Mouse (Mus musculus) heart, adult 2 months (tissue): Measurements from ENCODE around the gene Taar1. TPM values are rescaled to one million over a fixed set of nuclear protein-coding genes. Genes with fewer than 3 reads are reported as not detected.

ENCODE experiments used
- DNase-seq, 2 experiments: peaks; one replicate each; pipeline ENCODE4 v3.0.0; 2021
- H3K27ac ChIP-seq: fragments of 200-600 bp; 2 replicates; pipeline ENCODE4 v1.8.1; 2022
- H3K27me3 ChIP-seq: fragments of 200-500 bp; 2 replicates; pipeline ENCODE4 v1.6.1; 2012; ENCODE audit warnings: mild to moderate bottlenecking, low read length, inconsistent platforms, mixed read lengths; ENCODE audit not compliant: control insufficient read depth, insufficient read depth
- H3K36me3 ChIP-seq: fragments of 200-500 bp; 2 replicates; pipeline ENCODE4 v1.6.1; 2012; ENCODE audit warnings: low read length, inconsistent platforms; ENCODE audit not compliant: control insufficient read depth, insufficient read depth
- H3K4me1 ChIP-seq: fragments of 200-500 bp; 2 replicates; pipeline ENCODE4 v1.6.1; 2011; ENCODE audit warnings: low read length; ENCODE audit not compliant: control insufficient read depth, insufficient read depth
- H3K4me3 ChIP-seq: fragments of 200-600 bp; 2 replicates; pipeline ENCODE4 v1.8.1; 2022
- H3K79me2 ChIP-seq: fragments of 200-500 bp; replicated peaks from 2 replicates; pipeline ENCODE4 v1.6.1; 2012; ENCODE audit warnings: mild to moderate bottlenecking, inconsistent platforms, low read length, moderate library complexity, mixed read lengths; ENCODE audit not compliant: control insufficient read depth, insufficient read depth
- H3K9ac ChIP-seq: fragments of 200-500 bp; 2 replicates; pipeline ENCODE4 v1.6.1; 2012; ENCODE audit warnings: low read depth, mild to moderate bottlenecking, control low read depth, inconsistent platforms, low read length, mixed read lengths
- CTCF ChIP-seq: fragments of 200-600 bp; IDR thresholded peaks from 2 replicates; pipeline ENCODE4 v1.8.1; 2022; ENCODE audit warnings: antibody characterized with exemption, mild to moderate bottlenecking, moderate library complexity
- EP300 ChIP-seq: fragments of 200-500 bp; IDR thresholded peaks from 2 replicates; pipeline ENCODE4 v1.6.1; 2011; ENCODE audit warnings: low read depth, low read length, control low read depth; ENCODE audit not compliant: insufficient read depth
- POLR2A ChIP-seq: fragments of 200-500 bp; IDR thresholded peaks from 2 replicates; pipeline ENCODE4 v1.6.1; 2011; ENCODE audit warnings: mild to moderate bottlenecking, low read depth, low read length, control low read depth; ENCODE audit not compliant: insufficient read depth
- WGBS: fragments of 180-500 bp; shearing (Covaris S2); methylation state at CpG from one replicate; pipeline ENCODE4 v1.1.7; 2018; 5-methylcytosine and 5-hydroxymethylcytosine counted together
- intact Hi-C: fragments of 180-260 bp; cut with DNase I; formaldehyde crosslinking; loops from one replicate; pipeline ENCODE4 v1.15.1; 2025
- polyA plus RNA-seq: library from polyadenylated mRNA; depleted of rRNA; stranded (reverse); fragments of >200 nt; gene quantifications from 2 replicates; pipeline ENCODE4 v1.2.3, GENCODE M21; 2012
- total RNA-seq, 2 experiments: library from RNA; stranded (reverse); gene quantifications; 2 replicates each; pipeline ENCODE4 v1.2.3; 2021

The Taar1 gene
- total and polyA plus RNA-seq, 3 experiments, result not detected

DNA sequence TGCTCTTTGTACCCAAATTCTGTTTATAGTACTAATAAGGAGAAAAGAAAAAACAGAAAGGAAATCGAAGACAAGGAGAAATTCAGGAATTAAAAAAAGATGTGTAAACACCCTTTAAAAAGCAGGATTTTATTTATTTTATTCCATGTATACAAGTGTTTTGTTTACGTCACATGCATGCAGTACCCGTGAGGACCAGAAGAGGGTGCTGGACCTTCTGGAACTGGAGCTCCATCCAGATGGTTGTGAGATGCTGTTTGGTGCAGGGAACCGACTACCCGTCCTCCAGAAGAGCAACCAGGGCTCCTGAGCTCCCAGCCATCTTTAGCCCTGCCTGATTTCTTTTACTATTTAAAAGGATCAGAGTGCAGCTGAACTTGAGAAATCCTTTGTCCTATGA, 22.3 kb downstream of the Taar1 start:
- intact Hi-C loops, result no loop called here
- Histone ChIP-seq H3K9ac (no peak overlapping the region), H3K4me3 (no peak overlapping the region), H3K4me1 (no peaks in the 10 kb centered on the region), H3K36me3 (no peaks in the 10 kb centered on the region), H3K79me2 (no peaks in the 10 kb centered on the region), H3K27ac (no peak overlapping the region), H3K27me3 (no peaks in the 10 kb centered on the region)
- TF ChIP-seq CTCF (peak; percentile 46), EP300 (no peak)
- DNase-seq, result no peak
- WGBS, result 75% methylated on average over 5 of the region's 5 CpGs

DNA sequence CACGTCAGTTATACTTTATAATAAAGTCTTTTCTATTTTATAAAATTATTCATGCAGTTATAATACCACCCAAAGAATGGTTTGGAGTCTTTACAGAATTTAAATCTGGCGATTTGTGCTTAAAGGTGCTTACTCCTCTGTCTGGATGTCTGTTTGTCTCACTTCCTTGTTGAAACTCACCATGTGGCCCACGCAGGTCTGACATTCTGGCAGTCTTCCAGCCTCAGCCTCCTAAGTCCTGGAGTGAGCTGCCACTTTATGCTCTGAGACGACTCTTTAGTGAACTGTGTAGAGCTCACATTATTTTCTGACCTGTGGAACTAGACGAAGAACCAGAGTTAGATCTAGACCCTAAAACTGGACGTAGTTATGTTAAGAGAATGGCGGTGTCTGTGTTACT, 27.9 kb downstream of the Taar1 start:
- Histone ChIP-seq H3K9ac (no peak overlapping the region), H3K4me3 (no peak overlapping the region), H3K4me1 (no peaks in the 10 kb centered on the region), H3K79me2 (no peaks in the 10 kb centered on the region), H3K36me3 (no peaks in the 10 kb centered on the region), H3K27me3 (no peaks in the 10 kb centered on the region), H3K27ac (no peak overlapping the region)
- 42% methylated on average over 7 of the region's 7 CpGs for WGBS
- intact Hi-C loops, result no loop called here
- no peak for DNase-seq
- TF ChIP-seq CTCF, result no peak
- no peak for TF ChIP-seq EP300
- TF ChIP-seq POLR2A, result no peak

DNA sequence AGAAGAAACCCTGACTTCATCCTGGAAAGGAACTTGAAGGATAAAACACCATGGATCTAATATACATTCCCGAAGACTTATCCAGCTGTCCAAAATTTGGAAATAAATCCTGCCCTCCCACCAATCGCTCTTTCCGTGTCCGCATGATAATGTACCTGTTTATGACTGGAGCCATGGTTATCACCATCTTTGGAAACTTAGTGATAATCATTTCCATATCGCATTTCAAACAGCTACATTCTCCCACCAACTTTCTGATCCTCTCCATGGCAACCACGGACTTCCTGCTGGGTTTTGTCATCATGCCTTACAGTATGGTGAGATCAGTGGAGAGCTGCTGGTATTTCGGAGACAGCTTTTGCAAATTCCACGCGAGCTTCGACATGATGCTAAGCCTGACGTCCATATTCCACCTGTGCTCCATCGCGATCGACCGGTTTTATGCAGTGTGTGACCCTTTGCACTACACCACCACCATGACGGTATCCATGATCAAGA, 29.4 kb downstream of the Taar1 start, which contains the start of gene Taar3:
Gene Taar3 (plus strand): TSS at position 51 of the 498 bp plus-strand sequence.
- no peak for TF ChIP-seq EP300
- TF ChIP-seq POLR2A, result no peak
- TF ChIP-seq CTCF, result no peak
- Histone ChIP-seq H3K9ac (no peak within 1 kb of the TSS), H3K27me3 (no peaks in the 10 kb centered on the region), H3K79me2 (no peaks in the 10 kb centered on the region), H3K36me3 (no peaks in the 10 kb centered on the region), H3K27ac (no peak within 1 kb of the TSS), H3K4me1 (no peaks in the 10 kb centered on the region), H3K4me3 (no peak within 1 kb of the TSS)
- intact Hi-C loops, result no loop called here
- 81% methylated on average over 16 of the region's 16 CpGs for WGBS
- DNase-seq, result no peak

DNA sequence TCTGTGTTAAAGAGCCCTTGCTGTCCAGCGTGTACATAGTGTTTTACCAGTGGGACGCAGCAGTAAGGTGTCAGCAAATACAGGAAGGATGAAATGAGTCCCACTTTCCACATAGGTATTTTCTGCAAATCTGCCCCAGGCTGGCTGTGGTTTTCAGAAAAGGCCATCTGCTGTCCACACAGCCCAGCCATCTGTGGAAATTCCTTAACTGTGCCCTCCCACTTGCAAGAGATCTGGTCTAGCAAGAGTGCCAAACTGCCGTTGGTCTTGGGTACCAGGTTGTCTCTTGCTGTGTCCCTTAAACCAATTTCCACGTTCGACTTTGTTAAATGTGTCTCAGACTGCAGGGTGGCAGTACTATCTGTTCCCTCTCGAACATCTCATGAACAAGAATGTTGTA, 31.6 kb downstream of the Taar1 start:
- Histone ChIP-seq H3K36me3 (no peaks in the 10 kb centered on the region), H3K4me1 (no peaks in the 10 kb centered on the region), H3K79me2 (no peaks in the 10 kb centered on the region), H3K27me3 (no peaks in the 10 kb centered on the region), H3K27ac (no peak overlapping the region), H3K4me3 (no peak overlapping the region), H3K9ac (no peak overlapping the region)
- WGBS, result 73% methylated on average over 6 of the region's 6 CpGs
- DNase-seq, result no peak
- intact Hi-C loops, result no loop called here
- TF ChIP-seq POLR2A (no peak), CTCF (no peak), EP300 (no peak)

DNA sequence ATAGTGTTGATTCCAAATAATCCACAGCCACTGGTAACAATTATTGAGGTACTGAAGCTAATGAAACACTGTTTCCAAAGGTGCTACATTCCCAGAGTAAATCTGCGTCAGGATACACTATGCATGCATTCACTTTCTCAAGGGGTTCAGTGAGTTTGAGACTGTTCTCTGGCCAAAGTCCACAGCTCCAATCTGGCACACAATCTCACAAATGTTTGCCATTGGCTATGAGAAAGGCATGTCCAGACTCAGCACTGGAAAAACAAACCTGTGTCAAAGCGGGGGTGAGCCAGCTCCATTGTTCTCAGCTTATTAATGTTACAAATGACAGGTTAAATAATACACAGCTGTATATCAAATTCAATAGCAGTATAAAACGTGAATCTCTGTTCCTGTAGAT, 38.9 kb downstream of the Taar1 start:
- 42% methylated on average over 3 of the region's 3 CpGs for WGBS
- TF ChIP-seq EP300 (no peak), CTCF (no peak), POLR2A (no peak)

DNA sequence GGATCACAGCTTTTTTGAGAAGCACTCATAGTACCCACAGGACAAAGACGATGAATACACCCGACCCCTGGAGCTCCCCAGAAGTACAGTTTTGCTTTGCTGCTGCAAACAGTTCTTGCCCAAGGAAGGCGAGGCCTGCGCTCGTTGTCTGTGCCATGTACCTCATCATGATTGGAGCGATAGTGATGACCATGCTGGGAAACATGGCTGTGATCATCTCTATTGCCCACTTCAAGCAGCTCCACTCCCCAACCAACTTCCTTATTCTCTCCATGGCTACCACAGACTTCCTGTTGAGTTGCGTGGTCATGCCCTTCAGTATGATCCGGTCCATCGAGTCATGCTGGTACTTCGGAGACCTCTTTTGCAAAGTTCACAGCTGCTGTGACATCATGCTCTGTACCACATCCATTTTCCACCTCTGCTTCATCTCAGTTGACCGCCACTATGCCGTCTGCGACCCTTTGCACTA, 40.3 kb downstream of the Taar1 start, which contains the start of gene Taar4:
Gene Taar4 (plus strand): TSS at position 51 of the 472 bp plus-strand sequence.
- TF ChIP-seq POLR2A (no peak), CTCF (no peak), EP300 (no peak)
- intact Hi-C loops, result no loop called here
- Histone ChIP-seq H3K79me2 (no peaks in the 10 kb centered on the region), H3K4me1 (no peaks in the 10 kb centered on the region), H3K36me3 (no peaks in the 10 kb centered on the region), H3K9ac (no peak within 1 kb of the TSS), H3K27me3 (no peaks in the 10 kb centered on the region), H3K4me3 (no peak within 1 kb of the TSS), H3K27ac (no peak within 1 kb of the TSS)
- no peak for DNase-seq
- WGBS, result 88% methylated on average over 13 of the region's 13 CpGs

More for the DNA sequence above, 38.9 kb downstream of the Taar1 start:
- intact Hi-C loops, result no loop called here
- H3K9ac ChIP-seq, result no peak overlapping the region
- DNase-seq, result no peak
- H3K27me3 ChIP-seq, result no peaks in the 10 kb centered on the region
- no peak overlapping the region for H3K4me3 ChIP-seq
- no peaks in the 10 kb centered on the region for H3K4me1 ChIP-seq
- no peaks in the 10 kb centered on the region for H3K79me2 ChIP-seq
- no peaks in the 10 kb centered on the region for H3K36me3 ChIP-seq
- H3K27ac ChIP-seq, result no peak overlapping the region
